Mouse (Mus musculus) E14TG2a.4 (cell line): Measurements from ENCODE around the gene Hist1h3e.

Experiments used
- CTCF ChIP-seq: conservative IDR thresholded peaks from 2 replicates; pipeline ENCODE4 v1.5.1; 2014; ENCODE audit warnings: low read length
- NANOG ChIP-seq: IDR thresholded peaks from 2 replicates; pipeline ENCODE4 v1.6.1; 2014; ENCODE audit warnings: borderline replicate concordance, low read length, mixed read lengths
- POU5F1 ChIP-seq: IDR thresholded peaks from 2 replicates; pipeline ENCODE4 v1.6.1; 2014; ENCODE audit warnings: low read length, borderline replicate concordance

GRCm38 (mm10) chr13:23593051-23593770 is 31.0 kb upstream of the Hist1h3e start:
- no peak for TF ChIP-seq CTCF
- no peak for TF ChIP-seq POU5F1
- no peak for TF ChIP-seq NANOG
